Mouse (Mus musculus) urinary bladder, postnatal 25 days (tissue): ENCODE data around the gene Ctxn2.
"Not testable (repeated sequence)": the region's sequence is repeated elsewhere in the genome, so short reads cannot be mapped to it uniquely, and the experiment has no call there.

Experiments used
- DNase-seq: peaks from one replicate; pipeline ENCODE4 v3.0.0; 2022; ENCODE audit warnings: low spot score

Gene Ctxn2

GRCm38 (mm10) chr2:125135903-125136811 lies at the start of gene Ctxn2:
Gene Ctxn2, plus strand, starts transcription at chr2:125136692.
- DNase-seq, result peak; percentile 76

GRCm38 (mm10) chr2:125088757-125089156 lies 47.7 kb upstream of the Ctxn2 start:
- no peak for DNase-seq

GRCm38 (mm10) chr2:125092123-125092522 lies 44.4 kb upstream of the Ctxn2 start:
- DNase-seq, result not testable (repeated sequence)

- DNase-seq, result not testable (repeated sequence)
Measured at GRCm38 (mm10) chr2:125104491-125104890, 32.0 kb upstream of the Ctxn2 start.

- DNase-seq, result not testable (repeated sequence)
Measured at GRCm38 (mm10) chr2:125106536-125106935, 30.0 kb upstream of the Ctxn2 start.

- DNase-seq, result no peak
Measured at GRCm38 (mm10) chr2:125119381-125120110, 16.9 kb upstream of the Ctxn2 start.

GRCm38 (mm10) chr2:125122288-125122623 lies 14.2 kb upstream of the Ctxn2 start:
- DNase-seq, result no peak

GRCm38 (mm10) chr2:125122624-125123476 lies 13.6 kb upstream of the Ctxn2 start:
- DNase-seq, result peak; percentile 33

GRCm38 (mm10) chr2:125123477-125123852 lies 13.0 kb upstream of the Ctxn2 start, which contains the start of gene Myef2:
Gene Myef2, minus strand, starts transcription at chr2:125123661.
- peak; percentile 82 for DNase-seq

- no peak for DNase-seq
Measured at GRCm38 (mm10) chr2:125125824-125126223, 10.7 kb upstream of the Ctxn2 start.

- no peak for DNase-seq
Measured at GRCm38 (mm10) chr2:125126792-125127191, 9.7 kb upstream of the Ctxn2 start.

- no peak for DNase-seq
Measured at GRCm38 (mm10) chr2:125134113-125134512, 2.4 kb upstream of the Ctxn2 start.

- DNase-seq, result no peak
Measured at GRCm38 (mm10) chr2:125136846-125137245, 354 bp downstream of the Ctxn2 start.

- DNase-seq, result no peak
Measured at GRCm38 (mm10) chr2:125142336-125142735, 5.8 kb downstream of the Ctxn2 start.

GRCm38 (mm10) chr2:125152388-125152787 lies 15.9 kb downstream of the Ctxn2 start, which contains the start of gene Slc12a1:
Gene Slc12a1, plus strand, starts transcription at chr2:125152505.
- no peak for DNase-seq

- no peak for DNase-seq
Measured at GRCm38 (mm10) chr2:125154294-125154693, 17.8 kb downstream of the Ctxn2 start.

GRCm38 (mm10) chr2:125155504-125155903 lies 19.0 kb downstream of the Ctxn2 start:
- no peak for DNase-seq

GRCm38 (mm10) chr2:125162012-125162470 lies 25.5 kb downstream of the Ctxn2 start:
- DNase-seq, result no peak

- no peak for DNase-seq
Measured at GRCm38 (mm10) chr2:125178225-125178798, 41.8 kb downstream of the Ctxn2 start.

GRCm38 (mm10) chr2:125187904-125188303 lies 51.4 kb downstream of the Ctxn2 start:
- DNase-seq, result no peak

GRCm38 (mm10) chr2:125189197-125189596 lies 52.7 kb downstream of the Ctxn2 start:
- peak; percentile 36 for DNase-seq

GRCm38 (mm10) chr2:125192905-125193304 lies 56.4 kb downstream of the Ctxn2 start:
- no peak for DNase-seq
